Mouse (Mus musculus) right cerebral cortex, postnatal 36 days (tissue): ENCODE data around the gene Gpsm1.

Experiments
- DNase-seq, 2 experiments: peaks; one replicate each; pipeline ENCODE4 v3.0.0; 2022; ENCODE audit warnings: low spot score in 2 of 2, mixed read lengths in 1 of 2

The Gpsm1 gene

DNA sequence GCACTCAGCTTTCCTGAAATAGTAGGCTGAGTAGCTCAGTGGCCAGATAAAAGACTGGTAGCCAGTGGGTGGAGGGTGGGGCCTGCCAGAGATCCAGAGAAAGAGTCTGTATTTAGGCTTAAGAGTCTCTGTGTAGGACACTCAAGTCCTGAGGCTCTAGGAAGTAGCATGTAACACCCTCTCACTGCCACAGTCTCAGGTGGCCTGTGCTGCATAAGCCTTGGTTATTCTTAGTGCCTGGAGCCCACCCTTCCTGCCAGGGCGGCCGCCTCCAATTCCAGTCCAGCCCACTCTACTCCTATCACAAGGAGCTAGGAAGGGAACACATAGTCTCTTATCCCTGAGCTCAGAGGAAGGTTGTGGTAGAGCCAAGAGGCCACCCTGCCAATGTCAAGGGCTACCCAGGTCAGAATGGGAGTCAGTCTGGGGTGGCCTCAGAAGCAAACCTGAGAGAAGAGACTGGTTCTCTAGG lies 26.2 kb downstream of the Gpsm1 start:
- DNase-seq, result peak in 1 of 2 experiments; percentile 75

DNA sequence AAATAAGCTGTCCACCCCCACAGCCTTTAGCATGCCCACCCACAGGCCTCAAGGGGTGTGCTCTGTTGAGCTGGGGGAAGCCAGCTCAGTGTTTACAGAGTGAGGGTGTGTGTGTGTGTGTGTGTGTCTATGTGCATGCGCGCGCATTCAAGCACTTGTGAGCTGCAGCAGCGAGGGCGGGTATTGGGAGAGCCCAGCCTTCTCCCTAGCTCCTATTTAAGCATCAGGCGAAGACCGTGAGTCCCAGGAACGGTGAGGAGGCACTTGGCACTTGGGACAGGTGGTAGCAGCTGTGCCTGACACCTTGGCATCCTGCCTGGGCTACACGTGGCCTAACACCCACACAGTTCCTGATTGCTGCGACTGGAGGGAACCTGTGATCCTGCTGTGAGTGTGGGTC lies 26.7 kb downstream of the Gpsm1 start:
- DNase-seq, result peak; percentile 83 to 86

DNA sequence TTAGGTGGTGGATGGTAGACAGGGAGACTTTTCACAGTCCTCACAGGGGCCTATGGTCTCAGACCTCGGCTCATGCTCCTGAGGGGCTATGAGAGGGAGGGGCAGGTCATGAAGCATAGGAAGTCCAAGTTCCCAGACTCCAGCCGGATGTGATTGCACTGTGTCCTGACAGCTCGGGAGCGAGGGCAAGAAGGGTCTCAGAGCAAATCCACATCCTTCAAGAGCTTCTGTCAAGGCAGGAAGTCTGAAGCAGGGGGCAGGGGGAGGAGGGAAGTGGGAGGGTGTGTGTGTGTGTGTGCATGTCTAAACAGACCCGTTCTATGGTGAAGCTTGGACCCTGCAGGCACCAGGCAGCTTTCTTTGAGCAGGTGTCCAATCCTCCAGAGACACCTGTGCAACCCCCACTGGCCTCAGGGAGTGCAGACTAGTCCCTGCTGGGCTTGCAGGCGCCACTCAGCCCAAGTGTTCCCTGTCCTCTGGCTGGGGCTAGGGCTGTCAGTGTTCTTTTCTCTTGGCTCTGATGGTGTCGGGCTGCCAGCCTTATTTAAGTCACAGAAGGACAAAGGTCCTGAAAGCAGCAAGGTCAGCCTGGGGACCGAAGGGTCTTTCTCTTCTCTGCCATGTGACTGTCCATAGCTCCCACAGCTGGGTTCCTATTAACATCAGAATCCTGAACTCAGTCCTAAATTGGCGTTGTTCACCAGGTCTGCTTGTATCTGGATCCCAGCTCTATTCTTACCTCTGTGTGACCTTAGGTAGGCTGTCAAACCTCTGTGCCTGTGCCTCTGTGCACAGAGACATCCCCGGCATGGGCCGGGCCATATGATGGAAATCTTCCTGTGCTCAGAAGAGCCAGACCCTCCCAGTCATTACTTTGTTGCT lies 27.5 kb downstream of the Gpsm1 start:
- no peak for DNase-seq

DNA sequence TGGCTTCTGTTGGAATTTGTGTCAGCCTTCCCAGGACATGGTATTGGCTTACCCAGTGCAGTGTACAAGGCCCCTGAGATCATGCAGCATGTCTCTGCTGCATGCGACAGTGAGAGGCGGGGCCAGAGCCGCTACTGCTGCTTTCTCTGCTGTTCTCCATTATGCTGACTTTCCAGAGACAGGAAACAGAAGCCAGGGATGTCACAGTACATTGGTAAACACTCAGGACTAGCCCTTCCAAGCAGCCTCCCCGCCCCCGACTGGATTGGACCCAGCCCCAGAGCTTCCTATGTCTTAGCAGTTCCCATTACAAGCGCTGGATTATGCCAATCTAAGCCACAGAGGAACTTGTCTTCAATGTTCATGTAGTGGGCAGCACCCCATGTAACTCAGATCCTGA lies 32.9 kb downstream of the Gpsm1 start:
- DNase-seq, result no peak

DNA sequence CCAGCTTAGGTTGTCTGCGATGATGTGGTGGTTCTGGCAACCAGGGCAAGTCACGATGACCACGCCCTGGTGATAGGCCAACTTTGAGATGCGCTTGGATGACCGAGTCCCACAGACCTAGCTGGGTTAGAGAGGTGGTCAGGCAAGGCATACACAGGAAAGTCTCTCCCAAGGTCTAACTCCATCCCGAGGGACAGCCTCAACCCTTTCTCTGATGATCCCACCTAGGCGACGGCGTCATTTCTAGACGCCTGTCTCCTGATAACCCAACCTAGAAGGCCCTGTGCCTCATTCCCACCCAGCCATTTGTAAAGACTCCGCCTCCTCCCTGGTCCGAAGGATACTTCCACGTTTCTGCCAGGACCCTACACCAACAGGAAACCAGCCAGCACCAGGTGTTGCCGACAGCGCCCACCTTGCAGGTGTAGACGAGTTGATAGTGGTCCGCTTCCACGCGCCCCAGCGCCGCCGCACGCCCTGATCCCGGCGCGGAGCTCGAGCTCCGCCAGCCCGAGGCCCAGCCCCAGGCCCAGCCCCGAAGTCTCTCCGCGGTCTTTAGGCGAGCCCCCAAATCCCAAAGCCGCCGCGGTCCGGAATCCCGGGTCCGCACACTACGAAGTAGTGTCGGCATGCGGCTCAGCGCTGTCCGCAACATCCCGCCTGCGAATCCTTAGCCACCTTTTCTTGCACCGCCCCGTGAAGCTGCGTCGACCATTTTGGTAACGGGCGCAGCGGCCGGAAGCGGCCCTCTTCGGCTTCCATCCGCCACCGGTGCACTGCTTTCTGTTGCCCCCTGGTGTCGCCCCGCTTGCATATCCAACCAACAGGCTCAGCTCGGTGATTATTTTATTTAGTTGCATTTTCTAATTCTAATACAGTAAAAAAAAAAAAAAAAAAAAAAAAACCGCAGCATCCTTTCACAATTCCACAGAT lies 36.3 kb downstream of the Gpsm1 start, which contains the start of gene Dnlz:
Gene Dnlz (minus strand): TSS at position 753 of the 933 bp plus-strand sequence.
- peak; percentile 84 to 91 for DNase-seq

DNA sequence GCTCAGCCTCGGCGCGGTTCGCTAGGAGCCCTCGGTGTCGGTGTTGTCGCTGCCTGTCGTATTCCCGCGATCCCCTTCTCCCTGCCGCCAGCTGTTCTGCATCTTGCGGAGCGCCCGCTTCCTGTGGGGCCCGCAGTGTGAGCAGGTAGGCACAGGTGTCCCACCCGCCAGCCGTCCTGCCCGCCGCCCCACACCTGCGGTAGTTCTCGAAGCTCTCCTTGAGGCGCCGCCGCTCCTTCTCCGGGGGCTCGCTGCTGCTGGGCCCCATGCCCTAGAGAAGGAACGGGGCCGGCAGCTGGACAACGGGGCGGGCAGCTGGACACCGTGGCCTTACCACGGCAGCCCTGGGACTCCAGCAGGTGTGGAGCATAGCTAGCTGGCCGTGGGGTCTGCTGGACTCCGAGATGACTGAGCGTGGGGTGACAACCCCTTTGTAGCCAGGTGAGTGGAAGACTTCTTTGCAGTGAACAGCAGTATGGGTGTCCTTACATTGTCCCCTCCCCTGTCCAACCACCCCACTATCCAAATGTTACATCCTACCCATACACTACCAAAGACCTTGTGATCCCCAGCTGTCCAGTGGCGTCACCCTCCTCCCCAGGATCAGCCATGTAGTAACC lies 37.1 kb downstream of the Gpsm1 start:
- DNase-seq, result no peak

DNA sequence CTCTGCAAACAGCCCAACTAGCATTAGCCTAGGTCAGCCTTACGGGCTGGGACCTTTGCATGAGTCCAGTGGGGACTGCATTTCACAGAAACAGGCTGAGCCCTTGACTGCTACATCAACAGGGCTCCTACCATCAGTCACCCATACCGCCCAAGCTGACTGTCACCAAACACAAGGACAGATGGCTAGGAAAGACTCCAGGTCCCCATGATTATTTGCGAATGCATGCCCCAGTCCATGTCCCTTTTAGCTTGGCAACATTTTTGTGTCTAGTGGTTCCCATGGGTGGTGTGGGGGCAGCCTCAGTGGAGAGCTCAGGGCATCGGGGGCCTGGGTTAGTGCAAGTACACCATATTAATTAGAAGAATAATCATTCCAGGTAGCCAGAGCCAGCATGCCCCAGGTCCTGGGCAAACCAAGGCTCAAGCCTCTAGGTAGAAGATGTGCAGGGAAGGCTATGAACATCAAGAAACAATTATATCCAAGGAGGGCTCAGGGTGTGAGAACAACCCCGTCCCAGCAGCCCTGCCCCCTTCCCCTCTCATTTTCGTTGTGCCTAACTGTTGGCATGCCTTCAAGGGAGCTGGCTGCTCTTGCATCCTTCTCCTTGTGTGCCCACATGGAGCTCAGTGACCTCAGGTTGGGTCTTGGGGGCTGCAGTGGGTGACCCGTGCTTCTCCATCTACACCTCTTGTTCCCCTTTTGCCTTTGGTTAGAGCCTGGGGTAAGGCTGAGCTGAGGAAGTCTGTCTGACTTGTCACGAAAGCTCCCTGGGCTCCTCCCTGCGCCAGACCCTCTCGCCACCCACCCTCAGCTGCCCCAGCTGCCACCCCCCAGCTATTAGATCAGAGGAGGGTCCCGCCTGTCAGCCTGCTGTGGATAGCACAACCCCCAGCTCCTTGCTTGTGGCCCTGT lies 38.0 kb downstream of the Gpsm1 start:
- DNase-seq, result no peak

DNA sequence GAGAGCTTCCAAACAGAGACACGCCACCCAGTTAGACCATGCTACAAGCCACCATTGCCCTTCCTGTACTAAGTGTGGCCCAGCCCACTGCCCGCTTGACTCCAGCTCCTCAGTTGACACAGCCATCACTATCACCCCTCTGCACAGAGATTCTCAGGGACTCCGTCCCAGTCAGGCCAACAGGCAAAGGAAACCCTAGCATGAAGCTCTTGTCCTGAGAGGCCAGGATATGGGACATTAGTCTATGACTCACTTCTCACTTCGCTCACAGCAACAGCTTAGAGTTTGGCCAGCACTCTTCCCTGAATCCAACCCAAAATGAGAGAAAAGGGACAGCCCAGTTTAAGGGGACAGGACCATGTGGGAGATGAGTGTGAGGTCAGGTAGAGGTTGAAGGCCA lies 39.1 kb downstream of the Gpsm1 start:
- DNase-seq, result no peak

DNA sequence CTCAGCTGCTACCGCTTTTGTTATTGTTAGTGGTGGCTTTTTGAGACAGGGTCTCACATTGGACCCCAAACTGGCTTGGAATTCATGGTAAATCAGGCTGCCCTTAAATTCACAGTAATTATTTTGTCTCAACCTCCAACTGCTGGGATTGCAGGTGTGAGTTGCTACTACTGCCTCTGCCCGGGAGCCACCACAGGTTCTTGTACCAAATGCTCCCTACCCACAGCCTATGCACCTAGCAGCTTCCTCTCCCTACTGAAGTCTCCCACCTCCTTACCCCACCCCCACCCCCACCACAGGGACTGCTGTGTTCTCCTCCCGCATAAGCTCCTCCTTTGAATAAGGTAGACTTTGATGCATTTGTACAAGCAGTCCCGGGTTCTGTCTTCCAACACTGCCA lies 40.9 kb downstream of the Gpsm1 start:
- DNase-seq, result no peak

DNA sequence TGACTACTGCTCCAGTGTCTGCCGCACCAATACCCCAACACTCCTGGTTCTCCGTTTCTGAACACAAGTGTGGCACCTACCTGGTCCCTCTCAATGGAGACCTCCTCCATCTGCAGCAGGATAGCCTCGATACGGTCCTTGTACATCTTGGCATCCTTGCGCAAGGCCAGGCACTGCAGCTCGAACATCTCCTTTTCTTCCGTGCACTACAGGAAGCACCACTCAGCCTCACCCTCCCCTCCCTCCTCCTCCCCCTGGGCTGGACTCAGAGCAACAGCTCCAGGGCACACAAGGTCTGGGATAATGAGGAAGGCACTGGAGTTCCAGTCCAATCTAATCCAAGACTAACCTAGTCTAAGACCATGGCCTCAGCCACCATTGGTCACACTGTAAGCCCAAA lies 41.4 kb downstream of the Gpsm1 start:
- DNase-seq, result no peak

DNA sequence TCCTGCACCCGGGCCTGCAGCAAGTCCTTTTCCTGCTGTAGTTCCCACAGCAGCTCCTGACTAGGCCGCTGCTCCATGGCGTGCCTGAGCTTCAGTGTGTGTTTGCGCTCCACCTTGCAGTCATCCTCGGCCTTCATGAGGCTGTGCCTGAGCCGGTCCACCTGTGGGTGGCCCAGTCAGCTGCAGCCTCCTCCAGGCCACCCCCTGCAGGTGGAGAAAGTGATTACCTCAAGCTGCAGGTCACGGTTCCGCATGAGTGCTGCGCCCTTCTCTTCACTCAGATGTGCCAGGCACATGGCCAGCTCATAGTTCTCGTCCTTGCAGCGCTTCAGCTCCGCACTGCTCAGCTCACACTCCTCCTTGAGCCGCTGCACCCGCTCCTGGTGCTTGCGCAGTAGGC lies 42.2 kb downstream of the Gpsm1 start:
- DNase-seq, result no peak

DNA sequence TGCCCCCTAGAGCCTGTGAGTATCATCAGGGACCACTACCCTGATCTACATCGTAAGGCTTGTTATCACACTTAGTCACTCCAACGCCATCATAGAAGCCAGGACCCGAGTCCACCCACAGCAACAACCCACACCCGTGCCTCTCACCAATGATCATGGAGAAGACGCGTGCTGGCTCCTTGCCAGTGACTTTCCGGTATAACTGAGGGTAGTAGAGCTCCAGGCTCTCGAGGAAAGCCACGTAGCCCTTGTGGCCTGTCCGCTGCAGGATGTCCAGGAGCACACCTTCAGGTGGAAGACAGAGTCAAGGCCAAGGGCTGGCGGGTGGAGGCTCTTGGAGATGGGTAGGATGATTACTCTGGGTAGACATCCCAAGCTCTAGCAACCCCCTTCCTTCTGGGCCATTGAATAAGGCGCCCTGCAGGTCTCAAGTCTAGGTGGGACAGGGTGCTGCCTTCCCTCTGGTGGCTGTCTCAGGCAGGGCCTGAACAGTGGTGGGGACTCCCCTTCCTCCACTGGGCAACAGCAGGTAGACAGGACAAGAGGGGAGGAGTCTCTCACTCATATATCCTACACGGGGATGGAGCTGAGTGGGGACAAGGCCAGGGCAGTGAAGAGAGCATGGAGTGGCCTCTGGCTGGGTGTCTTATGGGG lies 43.5 kb downstream of the Gpsm1 start:
- DNase-seq, result no peak

DNA sequence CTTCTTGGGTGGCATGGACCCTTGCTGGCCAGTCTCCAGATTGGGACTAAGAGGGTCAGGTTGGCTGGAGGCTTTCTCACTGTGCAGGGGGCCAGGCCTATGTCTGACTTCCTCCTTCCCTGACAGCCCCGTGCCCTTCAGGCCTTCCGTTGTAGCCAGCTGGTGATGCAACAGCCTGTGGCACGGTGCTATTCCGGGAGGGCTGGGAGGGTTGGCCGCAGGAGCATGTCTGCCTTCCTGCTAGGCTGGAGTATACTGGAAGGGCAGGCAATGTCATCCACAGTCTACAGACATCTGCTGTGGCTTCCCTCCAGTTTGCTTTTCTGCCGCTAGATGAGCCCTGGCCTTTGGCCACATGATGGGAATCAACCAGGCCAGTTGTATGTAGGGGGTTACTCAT lies 44.7 kb downstream of the Gpsm1 start:
- no peak for DNase-seq

DNA sequence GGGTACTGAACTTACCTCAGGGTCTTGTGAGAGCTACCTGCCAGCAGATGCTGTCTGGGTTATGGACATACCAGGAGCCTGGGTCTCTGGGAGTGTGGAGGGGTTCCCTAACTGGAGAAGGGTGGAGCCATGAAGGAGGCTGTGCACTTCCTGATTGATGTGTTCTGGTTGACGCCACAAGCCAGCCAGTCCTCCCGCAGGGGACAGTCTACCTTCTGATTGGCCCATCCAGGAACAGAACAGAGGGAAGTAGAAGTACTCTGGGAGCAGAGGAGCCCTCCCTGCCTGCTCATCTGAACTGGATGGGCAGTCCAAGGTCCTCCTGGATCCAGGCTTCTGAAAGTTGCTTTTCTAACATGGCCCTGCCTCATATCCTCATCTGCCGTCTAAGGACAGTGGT lies 45.5 kb downstream of the Gpsm1 start, which contains the start of gene Card9:
Gene Card9 (minus strand): TSS at position 147 of the 400 bp plus-strand sequence.
- DNase-seq, result no peak

DNA sequence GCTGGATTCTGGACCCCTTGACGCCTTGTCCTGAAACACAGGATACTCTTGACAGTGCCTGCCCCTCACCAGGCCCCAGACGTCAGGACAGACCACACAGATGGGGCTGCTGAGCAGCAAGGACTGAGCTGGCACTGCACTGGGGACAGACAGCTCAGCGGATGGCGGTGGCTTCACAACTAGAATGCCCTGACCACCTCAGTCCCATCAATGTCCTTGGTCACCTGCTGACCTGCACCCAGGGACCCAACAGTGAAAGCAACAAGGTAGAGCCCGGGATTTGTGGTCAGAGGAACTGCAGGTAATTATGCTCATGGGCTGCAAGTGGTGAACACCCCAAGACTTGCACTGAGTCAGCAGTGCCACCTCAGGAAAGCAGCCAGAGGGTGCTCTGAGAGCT lies 47.7 kb downstream of the Gpsm1 start:
- no peak for DNase-seq

DNA sequence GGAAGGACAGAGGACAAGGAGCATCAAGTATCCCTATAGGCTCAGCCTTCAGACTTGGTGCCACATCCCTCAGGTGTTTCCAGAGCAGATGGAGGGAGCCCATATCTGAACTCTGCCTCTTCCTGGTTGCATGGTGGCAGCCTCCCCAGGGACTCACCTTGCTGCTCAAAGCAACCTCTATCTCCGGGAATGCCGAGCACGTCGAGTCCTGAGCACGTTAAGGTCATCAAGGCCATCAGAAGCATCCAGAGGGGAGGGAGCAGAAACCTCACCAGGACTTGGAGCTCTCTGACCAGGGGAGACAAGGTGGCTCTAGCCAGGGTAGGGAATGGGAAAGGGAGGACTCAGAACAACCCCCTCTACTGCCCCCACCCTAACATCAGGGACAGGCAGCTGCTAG lies 48.2 kb downstream of the Gpsm1 start:
- no peak for DNase-seq

DNA sequence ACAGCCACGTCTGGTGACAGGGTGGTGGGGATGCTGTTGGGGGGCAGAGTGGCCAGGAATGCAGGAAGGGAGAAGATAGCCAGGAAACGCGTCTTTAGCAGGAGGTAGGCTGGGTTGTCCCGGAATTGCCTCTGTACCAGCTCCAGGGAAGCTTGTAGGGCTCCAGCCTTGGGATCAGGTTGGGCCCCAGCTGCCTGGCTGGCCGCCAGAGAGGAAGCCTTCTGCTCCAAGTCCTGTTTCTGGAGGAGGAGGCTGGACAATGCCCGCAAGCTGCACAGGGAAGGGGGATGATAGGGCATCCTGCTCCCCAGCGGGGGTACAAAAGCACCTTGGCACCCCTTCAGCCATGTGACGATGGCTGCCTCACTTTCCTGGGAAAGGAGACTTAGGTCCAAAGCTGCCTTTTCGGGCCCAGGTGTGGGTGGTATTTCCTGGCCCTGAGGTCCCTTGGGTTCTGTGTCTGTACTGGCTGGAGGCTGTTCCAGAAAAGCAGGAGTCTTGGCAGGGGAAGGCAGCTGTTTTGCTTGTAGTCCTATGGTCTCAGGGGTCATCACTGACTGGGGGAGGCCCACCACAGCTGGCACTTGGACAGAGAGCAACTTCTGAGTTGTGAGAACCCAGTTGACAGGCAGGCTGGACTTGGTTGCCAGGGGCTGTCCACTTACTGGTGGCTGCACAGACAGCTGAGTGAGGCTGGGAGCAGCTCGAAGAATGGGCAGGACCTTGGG lies 49.6 kb downstream of the Gpsm1 start:
- no peak for DNase-seq

DNA sequence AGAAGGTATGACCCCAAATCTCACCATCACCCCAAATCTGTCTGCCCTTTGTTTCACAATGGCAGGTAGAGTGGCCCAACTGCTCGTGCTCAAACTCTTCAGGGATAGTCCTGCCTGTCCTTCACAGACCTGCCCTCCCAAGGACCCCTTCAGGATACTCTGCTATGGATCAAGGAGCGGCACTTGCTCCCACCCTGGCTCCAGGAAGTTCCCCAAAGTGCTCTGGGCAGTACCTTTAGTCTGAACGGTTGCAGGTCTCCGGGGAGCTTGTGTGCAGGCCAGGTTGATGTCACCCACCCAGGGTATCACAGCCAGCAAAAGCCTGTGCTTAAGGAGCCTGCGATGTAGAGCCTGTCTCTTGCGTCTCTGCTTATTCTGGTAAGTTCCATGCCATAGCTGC lies 52.6 kb downstream of the Gpsm1 start:
- DNase-seq, result no peak

DNA sequence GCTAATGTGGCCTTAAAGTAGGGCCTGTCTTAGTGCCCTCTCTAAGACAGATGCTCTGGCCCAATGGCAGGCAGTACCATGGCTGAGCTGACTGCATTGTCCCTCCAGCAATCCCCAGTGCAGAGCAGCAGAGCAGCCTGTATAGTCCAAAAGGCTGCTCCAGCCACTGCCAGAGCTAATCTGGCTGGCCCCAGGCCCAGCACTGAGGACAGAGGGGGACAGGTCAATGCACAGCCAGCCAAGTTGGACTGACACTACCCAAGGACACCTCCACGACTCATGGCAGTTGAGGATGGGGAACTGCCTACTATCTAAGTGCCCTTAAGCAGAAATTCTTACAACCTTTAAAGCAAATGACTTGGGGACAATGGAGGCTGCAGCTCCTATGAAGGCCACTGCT lies 53.3 kb downstream of the Gpsm1 start:
- DNase-seq, result no peak

DNA sequence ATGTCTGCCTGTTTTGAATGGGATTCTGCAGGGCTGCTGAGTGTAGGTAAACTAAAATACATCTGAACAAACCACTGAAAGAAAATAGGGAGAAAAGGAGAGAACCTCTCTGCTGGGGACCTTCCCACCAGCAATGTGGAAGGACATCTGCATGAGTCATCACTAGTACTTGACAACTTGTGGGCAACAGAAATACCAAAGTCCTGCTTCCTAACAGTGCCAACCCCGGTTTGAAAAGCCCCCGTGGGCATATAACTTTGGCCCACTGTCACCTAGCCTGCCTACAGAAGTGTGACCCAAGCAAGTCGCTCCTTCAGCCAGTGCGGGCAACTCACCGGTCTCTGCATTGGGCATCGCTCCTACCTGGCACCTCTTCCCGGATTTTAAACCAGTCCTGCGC lies 57.1 kb downstream of the Gpsm1 start:
- no peak for DNase-seq
